Mouse (Mus musculus): ENCODE results near the gene Sh3bgrl.

Gene Sh3bgrl

DNA sequence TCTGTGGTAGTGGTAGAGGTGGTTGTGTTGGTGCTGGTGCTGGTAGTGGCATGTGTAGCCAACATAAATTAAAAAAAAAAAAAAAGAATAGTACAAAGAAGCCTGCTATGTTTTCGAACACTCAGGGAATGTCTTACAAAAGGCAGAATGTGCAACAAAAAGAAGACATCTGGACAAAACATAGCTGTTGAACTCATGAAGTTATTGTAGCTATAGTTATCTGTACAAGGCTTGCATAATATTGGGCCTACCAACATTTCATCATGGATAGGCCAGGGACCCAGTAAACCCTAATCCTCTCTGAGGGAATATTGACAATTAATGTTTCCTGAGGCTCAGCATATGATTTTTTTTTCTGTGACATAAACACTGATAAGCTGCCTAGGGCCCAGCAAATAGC lies 37.3 kb downstream of the Sh3bgrl start:
- no peak for DNase-seq

DNA sequence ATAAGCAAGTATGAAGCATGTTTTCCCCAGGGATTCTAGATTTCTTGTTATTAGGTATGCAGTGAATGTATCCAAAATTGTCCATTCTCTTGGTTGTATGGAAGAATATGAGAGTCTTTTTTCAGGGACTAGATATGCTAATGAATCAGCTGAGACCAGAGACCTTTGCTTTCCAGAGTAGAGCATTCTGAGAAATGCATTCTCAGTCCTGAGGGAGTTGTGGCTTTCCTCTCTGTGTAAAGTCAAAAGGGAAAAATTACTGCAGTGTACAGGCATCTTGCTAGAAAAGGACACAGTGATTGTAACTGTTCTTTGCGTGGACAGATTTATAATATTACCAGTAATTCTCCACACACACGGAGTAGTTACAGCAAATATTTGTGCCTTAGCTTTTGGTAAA lies 38.3 kb downstream of the Sh3bgrl start:
- no peak for DNase-seq

DNA sequence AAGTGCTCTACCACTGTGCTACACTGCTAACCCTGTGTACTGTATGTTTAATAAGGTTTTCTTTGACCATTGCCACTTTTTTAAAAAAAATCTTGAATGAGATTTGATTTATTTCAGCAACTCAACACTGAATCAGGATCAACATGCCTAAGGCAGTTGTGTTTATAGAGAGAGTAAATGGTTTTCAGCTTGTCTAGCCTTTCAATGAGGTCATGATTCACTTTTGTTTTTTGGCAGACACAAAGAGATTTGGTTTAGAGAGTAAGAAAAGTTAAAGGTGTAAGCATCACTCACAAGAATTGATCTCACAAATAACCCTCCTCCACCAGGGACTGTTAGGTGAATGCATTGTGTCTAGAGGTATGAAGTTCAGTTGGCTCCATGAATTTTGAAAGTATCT lies 41.1 kb downstream of the Sh3bgrl start:
- DNase-seq = no peak

DNA sequence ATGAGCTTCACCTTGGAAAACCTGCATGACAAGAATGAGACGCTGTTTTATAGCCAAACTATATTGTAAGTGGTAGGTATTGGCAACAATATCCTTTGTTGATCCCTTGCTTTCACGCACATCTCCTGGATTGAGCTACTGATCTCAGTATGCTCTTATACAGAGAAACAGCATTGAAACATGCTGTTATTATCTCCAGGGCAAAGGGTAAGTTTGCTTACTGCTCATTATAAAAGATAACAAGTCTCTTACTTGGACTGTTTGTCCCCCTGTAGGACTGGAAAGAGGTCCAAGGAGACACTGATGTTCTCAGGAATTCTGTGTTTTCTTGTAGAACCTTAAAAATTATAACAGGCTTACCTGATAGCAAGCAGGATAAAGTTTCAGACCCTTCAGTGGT lies 41.7 kb downstream of the Sh3bgrl start:
- no peak for DNase-seq

DNA sequence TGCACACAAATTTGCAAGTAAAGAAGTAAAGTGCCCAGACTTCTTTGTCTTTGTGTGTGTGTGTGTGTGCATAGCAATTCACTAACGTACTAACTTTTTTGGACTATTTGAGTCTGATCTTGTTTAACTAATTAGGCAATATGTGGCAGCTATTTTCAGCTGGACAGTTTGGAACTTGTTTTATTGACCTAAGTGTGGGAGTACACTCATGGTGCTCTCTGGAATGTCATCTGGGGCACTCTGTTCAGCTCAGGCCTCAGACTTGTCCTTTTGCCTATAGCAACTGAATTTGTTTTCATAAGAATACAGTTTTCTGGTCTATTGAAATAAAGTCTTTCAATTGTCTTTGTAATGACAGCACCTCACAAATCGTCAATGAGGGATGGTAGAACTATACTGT lies 42.1 kb downstream of the Sh3bgrl start:
- no peak for DNase-seq

DNA sequence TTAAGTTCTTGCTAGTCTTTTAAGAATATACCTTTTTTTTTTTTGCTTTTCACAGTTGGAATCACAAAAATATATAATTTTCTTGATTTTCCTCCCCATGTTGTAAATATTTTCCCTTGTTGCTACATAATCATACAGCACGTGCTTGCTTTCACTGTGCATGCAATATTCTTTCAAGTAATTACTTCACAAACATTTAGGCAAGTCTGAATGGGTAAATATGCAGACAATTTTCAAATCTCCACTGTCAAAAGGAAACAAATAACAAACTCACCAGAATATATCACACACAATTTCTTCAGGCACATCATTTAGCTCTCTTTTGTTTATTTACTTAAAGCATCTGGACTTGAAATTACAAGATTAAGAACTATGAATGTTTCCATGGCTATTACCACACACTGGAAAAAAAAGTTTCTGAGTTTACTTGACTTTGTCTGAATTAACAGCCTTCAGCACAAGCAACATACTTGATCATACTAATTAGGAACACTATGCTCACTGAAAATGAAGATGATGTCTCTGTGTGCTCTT lies 46.2 kb downstream of the Sh3bgrl start:
- no peak for DNase-seq

DNA sequence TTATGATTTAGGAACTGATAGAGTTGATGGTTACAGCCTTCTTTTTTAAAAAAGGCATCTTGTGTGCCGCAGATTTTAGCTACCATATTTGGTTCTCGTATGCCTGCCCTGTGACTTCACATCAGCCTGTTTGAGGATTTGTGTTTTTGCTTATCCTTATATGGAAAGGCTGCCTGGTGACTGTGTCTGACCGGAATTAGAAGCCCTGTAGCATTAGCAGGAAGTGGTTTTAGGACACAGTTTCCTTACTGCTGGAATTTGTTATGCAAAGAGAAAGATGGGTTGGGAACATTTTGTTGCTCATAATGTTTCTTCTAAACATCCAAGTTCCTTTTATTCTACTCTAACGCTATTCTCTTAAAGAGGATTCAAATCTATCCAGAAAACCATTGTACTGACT lies 47.1 kb downstream of the Sh3bgrl start:
- no peak for DNase-seq

DNA sequence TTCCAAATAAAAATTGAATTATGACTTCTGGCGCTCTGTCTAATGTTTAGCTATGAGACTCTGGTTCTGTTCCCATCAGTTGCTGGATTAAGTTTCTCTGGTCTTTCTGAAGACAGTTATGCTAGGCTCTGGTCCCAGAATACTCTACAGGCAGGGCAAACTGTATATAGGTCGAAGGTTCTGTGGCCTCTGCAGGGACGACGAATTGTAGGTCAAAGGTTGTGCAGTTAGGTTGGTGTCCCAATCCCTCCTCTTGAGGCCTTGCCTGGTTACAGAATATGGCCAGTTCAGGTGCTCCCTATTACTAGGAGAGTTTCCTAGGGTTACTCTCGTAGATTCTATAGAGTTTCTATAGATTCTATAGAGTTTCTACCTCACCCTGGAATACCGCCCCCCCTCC lies 50.6 kb downstream of the Sh3bgrl start:
- no peak for DNase-seq

DNA sequence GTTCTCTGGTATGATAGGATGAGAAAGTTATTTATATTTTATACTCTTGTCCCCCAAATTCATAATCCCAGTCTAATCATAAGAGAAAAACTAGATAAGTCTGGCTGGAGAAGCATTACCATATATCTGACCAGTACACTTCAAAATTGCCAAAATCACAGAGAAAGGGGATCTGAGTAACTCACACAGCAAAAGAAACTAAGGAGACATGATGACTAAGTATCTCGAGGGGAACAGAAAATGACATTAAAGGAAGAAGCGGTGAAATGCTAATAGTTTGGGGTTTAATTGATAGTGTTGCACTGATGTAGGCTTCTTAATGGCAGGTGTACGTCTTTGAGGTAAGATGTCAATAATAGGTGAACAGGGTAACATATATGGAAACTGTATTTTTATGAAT lies 51.9 kb downstream of the Sh3bgrl start:
- DNase-seq = no peak

DNA sequence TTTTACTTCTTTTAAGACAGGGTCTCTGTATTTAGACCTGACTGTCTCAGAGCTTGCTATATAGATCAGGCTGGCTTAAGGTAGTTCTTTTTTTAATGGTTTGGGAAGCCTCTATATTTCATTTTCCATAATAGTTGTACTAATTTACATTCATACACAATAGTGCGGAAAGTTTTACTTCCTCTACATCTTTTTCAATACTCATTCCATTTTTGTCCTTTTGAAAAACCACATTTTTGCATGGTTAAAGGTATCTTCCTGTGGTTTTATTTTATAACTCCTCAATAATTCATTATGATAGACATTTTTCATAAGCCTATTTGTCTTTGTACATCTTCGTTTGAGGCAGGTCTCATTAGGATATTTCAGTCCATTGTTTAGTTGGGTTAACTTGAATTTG lies 56.1 kb downstream of the Sh3bgrl start:
- DNase-seq = no peak

DNA sequence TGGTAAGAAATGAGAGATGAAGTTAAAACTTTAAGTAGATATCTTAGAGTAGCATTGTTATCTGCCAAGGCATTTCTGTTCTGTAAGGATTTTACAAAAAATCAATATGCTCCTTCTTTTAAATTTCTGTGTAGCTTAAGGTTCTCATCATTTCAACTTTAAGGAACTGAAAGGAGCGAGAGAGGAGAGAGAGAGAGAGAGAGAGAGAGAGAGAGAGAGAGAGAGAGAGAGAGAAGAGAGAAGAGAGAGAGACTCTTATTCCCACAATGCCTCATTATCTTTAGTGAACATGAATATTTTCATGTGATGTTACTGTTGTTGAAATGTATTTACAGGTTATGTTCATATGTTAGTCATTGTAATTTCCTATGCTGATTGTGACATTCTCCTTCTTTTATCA lies 65.2 kb downstream of the Sh3bgrl start:
- DNase-seq = no peak

DNA sequence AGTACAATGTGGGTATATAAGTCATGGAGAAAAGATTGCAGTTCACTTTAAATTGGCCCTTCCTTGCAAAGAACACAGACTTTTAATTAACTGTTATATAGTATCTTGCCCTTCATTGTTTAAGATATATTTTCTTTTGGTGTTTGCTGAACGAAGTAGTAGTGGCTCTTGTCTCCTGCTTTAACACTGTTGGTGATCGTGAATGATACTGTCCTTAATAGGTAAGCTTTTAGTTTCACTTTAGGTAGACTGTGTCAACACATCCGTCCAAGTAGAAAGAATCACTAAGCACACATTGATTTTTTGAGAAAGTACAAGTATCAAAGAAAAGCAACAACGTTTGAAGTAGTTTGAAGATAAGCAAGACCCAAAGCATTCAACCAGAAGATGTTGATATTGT lies 65.7 kb downstream of the Sh3bgrl start:
- no peak for DNase-seq

DNA sequence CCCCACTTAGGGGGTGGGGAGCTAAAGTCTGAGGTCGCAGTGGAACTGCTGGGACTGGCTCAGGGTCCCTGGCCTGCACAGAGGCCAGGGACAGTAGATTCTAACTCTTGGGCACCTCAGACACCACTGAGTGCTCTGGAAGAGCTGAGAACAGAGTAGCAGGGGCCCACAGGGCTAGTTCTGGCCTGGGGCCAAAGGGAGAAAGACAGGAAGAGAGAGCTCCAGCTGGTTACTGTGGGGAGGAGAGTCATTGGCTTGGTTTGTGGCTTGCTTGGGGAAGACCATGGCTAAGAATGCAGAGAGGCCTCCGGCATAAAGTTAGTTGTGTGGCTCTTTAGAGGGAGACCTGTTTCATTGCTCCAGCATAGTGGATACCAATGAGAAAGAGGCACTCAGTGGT lies 79.9 kb downstream of the Sh3bgrl start:
- no peak for DNase-seq

DNA sequence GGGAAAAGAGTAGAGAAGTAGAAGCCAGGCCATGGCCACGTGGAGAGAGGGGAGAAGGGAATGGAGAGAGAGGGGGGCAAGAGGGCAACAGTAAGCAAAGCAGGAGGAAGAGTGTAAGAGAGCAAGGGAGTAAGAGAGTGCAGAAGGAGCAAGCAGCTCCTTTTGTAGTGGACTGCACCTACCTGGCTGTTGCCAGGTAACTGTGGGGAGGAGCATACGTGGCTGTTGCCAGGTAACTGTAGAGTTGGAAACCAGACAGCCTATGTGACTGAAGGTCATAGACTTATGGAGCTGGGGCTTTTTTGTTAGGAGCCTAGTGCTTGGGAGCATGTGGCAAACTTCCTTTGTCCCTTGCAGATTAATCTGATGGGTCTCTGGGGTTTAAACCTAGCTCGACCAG lies 80.3 kb downstream of the Sh3bgrl start:
- no peak for DNase-seq

DNA sequence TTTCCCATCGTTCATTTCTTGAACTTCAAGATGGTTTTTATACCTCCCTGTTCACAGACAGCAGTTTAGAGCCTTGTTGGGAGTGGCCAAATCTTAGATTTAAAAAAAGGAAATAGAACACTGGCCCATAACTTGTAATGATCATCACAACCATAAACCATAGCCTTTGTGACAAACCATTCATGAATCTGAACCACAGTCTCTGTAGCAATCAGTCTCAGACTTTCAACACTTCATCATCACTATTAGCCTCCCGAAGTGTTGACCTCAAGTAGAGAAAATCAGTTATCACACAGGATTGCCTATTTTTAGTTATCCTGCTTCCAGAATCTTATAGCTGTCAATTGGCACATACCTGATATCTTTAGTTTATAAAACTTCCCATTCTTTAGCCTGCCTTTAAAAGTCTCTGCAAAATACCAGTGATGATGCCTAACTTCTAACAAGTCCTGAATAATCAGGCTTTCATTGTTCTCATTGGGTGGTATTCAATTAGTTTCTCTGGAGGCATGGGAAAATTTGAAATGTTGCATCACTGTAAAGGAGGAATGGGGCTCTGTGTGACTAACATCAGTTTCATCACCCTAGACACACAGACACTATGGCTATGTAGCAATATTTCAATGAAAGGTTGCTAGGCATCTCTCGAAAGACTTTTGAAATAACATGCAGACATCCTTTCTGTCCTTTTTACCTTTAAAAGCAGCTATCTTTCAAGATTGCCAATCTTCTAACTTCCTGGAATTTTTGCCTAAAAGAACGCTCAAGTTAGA lies 89.7 kb downstream of the Sh3bgrl start:
- DNase-seq = no peak

DNA sequence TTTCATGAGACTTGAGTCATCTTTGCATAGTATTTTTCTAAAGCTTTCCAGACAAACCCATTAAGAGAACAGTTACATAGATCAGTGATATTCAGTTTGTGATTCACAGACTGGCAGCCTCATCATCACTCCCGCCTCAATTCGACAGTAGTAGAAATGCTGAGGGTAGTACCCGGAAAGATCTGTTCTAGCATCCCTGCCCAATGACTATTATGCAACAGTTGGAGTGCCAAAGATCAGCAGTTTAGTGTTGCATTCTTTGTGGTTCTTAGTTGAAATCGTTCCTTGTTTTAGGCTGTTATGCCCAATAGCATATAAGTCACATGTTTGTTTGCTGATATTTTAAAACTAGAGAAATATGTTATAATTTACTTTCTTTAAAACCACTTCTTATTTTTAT lies 94.4 kb downstream of the Sh3bgrl start:
- no peak for DNase-seq

DNA sequence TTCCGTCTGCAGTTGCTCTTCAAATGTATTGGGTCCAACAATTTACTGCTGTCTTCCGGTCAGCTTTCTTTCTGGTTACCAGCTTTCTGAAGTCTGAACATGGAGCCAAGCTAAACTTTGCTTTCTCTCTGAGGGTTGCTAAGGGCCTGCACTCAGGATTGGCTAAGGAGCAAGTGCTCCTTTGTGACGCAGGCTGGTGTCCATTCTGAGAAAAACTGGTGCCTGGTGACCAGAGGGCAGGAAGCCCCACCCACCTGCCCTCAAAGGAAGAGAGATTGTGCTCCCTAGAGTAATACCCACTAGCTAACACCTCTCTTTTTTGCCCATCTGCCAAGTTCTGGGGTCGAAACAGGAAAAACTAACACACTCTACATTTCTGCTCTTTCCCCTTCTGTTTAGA lies 95.8 kb downstream of the Sh3bgrl start:
- no peak for DNase-seq

DNA sequence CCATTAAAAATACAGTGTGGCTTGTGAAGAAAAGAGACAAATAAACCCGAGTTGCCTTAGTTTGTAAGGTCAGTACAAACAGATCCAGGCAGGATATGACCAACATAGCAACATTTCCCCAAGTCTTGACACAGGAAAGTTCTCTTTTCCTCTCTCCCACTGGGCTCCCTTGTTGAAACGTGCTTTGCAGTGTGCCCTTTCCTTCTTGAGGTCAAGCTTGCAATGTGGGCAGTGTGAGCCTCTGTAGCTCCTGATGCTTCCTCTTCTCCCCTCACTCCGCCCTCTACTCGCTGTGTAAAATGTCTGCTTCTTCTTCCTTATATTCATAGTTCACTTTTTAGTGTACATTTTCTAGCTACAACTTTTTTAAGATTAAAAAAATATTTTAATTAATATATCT lies 96.3 kb downstream of the Sh3bgrl start:
- no peak for DNase-seq

DNA sequence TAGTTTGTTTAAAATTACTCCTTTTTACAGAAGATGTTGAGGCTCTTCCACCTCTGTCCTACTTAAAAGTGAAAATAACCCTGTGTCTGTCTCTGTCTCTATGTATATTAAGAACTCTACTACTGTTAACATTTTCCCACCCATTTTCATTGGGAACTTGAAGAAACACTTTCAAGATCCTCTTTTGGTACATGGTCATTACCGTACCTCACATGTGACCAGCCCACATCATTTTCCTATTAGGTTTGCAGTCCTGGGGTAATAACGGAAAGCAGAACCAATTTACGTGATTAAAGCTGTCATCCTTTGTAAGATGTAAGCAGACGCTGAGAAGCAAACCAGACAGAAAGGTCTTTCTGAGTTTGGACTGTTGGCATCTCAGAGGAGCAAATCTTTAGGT lies 101.3 kb downstream of the Sh3bgrl start, which contains the start of gene Gm6377:
Gene Gm6377 (plus strand): TSS at position 289 of the 400 bp plus-strand sequence.
- no peak for DNase-seq

DNA sequence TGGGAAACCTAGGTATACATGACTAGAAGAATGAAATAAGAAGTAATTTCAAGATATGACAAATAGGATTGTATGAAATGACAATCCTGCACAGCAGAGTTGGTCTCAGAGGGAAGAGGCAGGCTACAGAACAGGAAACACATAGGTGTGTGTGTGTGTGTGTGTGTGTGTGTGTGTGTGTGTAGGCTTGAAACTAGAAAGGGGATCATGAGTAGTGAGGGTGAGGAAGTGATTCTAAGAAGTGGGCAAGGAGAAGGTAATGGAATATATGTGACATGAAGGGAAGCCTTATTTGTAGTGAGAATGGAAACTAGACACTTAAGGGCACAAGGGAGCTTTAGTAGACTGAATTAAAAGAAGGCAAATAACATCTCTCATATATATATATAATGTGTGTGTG lies 112.7 kb downstream of the Sh3bgrl start:
- DNase-seq = no peak

DNA sequence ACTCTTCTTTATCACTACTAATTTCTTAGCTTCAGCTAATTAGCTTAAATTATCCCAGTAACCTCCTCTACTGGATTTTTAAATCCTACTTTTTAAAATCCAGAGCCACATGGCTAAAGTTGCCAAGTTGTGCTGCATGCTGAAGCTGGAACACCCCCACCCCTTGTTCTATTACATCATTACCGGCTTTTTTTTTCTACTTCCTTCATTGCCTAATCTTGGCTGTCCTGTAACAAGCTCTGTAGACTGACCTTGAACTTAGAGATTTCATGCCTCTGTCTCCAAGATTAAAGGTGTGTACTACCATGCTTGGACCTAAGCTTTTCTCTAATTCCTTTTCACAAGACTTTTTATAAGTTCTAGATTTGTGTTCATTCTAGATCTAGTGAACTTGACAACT lies 133.6 kb downstream of the Sh3bgrl start:
- DNase-seq = no peak

DNA sequence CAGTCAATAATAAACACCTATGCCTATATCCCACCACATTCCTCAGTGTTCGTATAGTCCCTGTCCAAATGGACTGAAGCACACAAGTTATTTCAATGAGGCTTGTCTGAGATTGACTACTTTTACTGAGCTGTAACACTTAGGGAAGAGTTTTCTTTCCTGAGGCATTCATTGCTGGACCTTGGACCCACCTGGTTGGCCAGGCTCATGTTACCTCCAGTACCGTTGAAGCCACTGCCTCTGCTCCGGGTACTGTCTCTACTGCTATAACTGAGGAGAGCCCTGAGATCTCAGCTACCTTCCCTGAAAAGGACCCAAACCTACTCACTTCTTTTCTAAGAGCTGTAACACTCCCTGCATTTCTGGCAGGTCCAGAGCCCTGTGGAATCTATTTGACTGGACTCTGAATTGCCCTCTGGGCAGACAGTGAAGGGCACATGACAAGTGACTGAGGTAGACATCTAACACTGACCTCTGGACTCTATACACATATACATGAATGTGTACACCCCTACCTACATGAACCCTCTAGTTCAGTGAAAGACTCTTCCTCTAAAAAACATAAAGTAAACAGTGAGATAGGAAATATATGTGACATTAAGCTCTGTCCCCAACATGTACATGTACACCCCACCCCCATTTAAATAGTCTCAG lies 140.3 kb downstream of the Sh3bgrl start:
- no peak for DNase-seq

DNA sequence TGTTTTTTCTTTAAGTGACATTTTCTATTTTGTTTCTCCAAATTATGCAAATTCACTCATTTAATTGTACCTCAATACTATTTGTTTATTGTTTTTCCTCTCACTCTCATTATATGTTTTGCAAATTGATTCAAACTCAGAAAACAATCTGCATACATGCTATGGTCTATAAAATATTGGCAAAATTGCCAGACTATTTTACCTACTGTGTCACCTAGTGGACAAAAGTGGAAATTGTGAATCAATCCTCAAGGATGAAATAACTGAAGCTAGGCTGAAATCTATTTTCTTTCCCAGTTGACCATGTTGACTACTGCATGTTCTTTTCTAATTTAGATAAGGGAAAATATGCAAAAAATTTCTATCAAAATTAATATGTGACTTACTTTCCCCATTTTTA lies 143.0 kb downstream of the Sh3bgrl start:
- no peak for DNase-seq
